Mouse (Mus musculus) intestine, postnatal 0 days (tissue): ENCODE measurements at regions not wholly inside any gene's neighbourhood (a gene's known extent, or its start where the extent isn't known, plus 50 kb on each side); places are given as distances from the start of the nearest gene placed in this dataset.
A peak's percentile ranks its signal among the peaks of the same experiment; 100 is the strongest.

Experiments used
- ATAC-seq: fragments of 200-750 bp; cut with Nextera tagmentation; 2 replicates; pipeline ENCODE4 v1.8.0; 2017; ENCODE audit warnings: mild to moderate bottlenecking, moderate TSS enrichment, moderate library complexity
- H3K27ac ChIP-seq: fragments of 300-500 bp; sonication (generic); 2 replicates; pipeline ENCODE4 v1.5.1; 2014; ENCODE audit warnings: mild to moderate bottlenecking, low read depth, low read length, moderate library complexity
- H3K27me3 ChIP-seq: fragments of 300-500 bp; sonication (generic); replicated peaks from 2 replicates; pipeline ENCODE4 v1.6.1; 2014; ENCODE audit warnings: low read length, mixed read lengths; ENCODE audit not compliant: control insufficient read depth, insufficient read depth
- H3K36me3 ChIP-seq: fragments of 300-500 bp; sonication (generic); 2 replicates; pipeline ENCODE4 v1.6.1; 2014; ENCODE audit warnings: mild to moderate bottlenecking, moderate library complexity; ENCODE audit not compliant: control insufficient read depth, insufficient read depth
- H3K4me1 ChIP-seq: fragments of 300-500 bp; sonication (generic); replicated peaks from 2 replicates; pipeline ENCODE4 v1.6.1; 2014; ENCODE audit warnings: antibody characterized with exemption, low read length, mixed read lengths; ENCODE audit not compliant: control insufficient read depth, insufficient read depth
- H3K4me2 ChIP-seq: fragments of 300-500 bp; sonication (generic); replicated peaks from 2 replicates; pipeline ENCODE4 v1.6.1; 2014; ENCODE audit warnings: low read depth, mild to moderate bottlenecking, moderate library complexity
- H3K4me3 ChIP-seq: fragments of 300-500 bp; sonication (generic); 2 replicates; pipeline ENCODE4 v1.5.1; 2014; ENCODE audit warnings: low read depth, low read length
- H3K9ac ChIP-seq: fragments of 300-500 bp; sonication (generic); 2 replicates; pipeline ENCODE4 v1.6.1; 2014; ENCODE audit warnings: mild to moderate bottlenecking, low read depth, low read length
- H3K9me3 ChIP-seq: fragments of 300-500 bp; sonication (generic); 2 replicates; pipeline ENCODE4 v1.6.1; 2016; ENCODE audit warnings: mixed run types; ENCODE audit not compliant: control insufficient read depth
- CTCF ChIP-seq: sonication (generic); IDR thresholded peaks from 2 replicates; pipeline ENCODE4 v1.5.1; 2016; ENCODE audit warnings: low read depth, mild to moderate bottlenecking, control low read depth, antibody characterized with exemption, moderate library complexity
- WGBS: fragments of 180-500 bp; shearing (Covaris S2); extraction: QIAGEN DNeasy Blood & Tissue Kit; methylation state at CpG from one replicate; pipeline ENCODE4 v1.1.7; 2014; 5-methylcytosine and 5-hydroxymethylcytosine counted together

DNA sequence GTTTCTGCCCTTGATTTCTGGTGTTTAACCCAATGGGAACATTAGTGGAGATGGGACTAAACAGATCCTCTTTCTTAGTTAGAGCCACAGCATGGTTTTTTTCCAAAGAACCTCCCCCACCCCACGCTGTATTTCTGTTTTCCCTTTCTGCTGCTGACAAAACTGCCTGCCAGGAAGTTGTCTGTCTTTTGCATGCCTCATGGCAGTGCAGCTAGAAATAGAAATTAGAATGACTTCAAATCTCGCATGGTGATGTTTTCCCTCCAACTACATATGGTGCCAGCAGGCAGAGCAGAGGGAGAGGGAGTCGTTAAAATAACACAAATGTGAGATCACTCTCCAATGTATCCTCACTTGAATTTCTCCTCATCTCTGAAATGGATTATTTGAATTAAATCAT, 101.0 kb upstream of the Ankrd55 start:
- 60% methylated on average over 3 of the region's 3 CpGs for WGBS
- Histone ChIP-seq H3K4me1 (no peaks in the 10 kb centered on the region), H3K4me3 (no peak overlapping the region), H3K27me3 (no peaks in the 10 kb centered on the region), H3K4me2 (no peak overlapping the region), H3K27ac (no peak overlapping the region), H3K9me3 (no peaks in the 10 kb centered on the region), H3K9ac (no peak overlapping the region), H3K36me3 (no peaks in the 10 kb centered on the region)
- TF ChIP-seq CTCF = no peak
- ATAC-seq = no peak

DNA sequence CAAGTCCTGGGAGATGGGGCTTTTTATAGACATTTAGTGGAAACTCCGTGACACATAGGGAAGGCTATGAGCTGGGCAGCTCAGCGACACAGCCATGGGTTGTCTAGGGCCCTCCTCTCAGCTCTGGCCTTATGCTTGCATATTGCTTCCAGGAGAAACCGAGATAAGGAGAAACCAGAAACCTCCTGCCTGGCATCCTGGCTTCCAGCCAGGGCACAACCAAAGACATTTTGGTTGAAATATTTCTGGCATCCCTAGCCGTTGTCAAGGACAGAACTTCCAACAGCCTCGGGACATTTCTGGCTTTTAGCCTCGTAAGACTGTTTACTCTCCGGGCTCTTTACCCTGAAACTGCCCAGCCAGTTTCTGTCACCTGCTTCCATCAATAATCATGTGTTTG, 99.9 kb upstream of the Ankrd55 start:
- Histone ChIP-seq H3K4me3 (no peak overlapping the region), H3K27me3 (no peaks in the 10 kb centered on the region), H3K4me2 (no peak overlapping the region), H3K9ac (no peak overlapping the region), H3K27ac (no peak overlapping the region), H3K4me1 (no peaks in the 10 kb centered on the region), H3K9me3 (no peaks in the 10 kb centered on the region), H3K36me3 (no peaks in the 10 kb centered on the region)
- TF ChIP-seq CTCF = no peak
- WGBS = 43% methylated on average over 7 of the region's 7 CpGs
- no peak for ATAC-seq

DNA sequence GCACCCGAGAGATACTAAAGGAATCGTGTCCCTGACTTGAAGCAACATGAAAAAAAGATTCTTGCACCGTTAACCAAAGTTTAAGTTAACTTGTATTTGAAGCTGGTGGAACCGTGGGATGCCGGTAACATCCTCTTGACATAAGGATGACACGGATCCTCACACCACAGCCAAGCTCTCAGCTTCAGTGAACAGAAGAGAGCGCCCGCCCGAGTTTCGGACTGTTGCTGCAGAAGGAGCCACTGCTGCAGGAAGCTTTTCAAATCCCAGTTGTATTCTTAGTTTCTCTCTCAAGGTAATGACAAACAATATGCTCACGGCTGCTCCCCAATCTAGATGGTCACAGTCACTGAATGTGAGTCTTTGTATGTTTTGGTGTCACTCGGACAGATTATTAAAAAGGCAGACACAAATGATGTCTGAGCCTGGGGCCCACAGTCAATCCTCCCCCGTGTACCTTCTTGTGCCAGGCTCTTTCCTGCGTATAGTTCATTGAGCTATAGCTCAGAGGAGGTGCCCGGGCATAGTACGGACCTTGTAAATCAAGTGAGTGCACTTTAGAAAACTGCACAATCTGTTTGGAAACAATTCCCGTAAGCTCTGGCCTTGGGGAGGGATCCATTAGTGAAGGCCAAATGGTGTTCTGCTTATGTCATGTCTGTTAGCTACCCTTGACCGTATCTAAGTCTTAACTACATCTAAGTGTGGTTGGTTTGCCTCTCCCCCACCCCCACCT, 99.3 kb upstream of the Ankrd55 start:
- WGBS = 67% methylated on average over 18 of the region's 18 CpGs
- no peak overlapping the region for H3K4me2 ChIP-seq

DNA sequence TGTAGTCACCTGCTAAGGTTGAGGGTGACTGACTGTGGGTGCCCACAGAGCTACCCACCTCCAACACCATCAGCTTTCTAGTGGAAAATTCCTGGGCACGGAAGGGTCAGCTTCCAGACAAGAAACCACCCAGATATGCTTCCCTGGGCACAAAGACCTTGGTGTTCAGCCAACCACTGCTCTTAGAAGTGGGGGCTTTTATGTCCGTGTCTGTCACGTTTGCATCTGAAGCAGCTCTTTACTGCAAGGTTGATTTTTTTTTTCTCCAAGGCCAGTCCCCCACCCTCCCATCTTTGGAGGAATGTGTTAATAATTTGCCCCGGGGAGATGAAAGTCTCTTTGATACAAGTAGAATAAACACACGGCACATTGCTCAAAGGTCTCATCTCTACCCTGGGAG, 98.6 kb upstream of the Ankrd55 start:
- no peak for TF ChIP-seq CTCF
- H3K9me3 ChIP-seq = no peaks in the 10 kb centered on the region
- H3K27me3 ChIP-seq = no peaks in the 10 kb centered on the region
- no peak overlapping the region for H3K9ac ChIP-seq
- no peaks in the 10 kb centered on the region for H3K36me3 ChIP-seq
- no peak for ATAC-seq
- WGBS = 32% methylated on average over 5 of the region's 5 CpGs
- H3K4me3 ChIP-seq = no peak overlapping the region
- no peak overlapping the region for H3K4me2 ChIP-seq
- no peak overlapping the region for H3K27ac ChIP-seq
- no peaks in the 10 kb centered on the region for H3K4me1 ChIP-seq

More for the DNA sequence above, 99.3 kb upstream of the Ankrd55 start:
- H3K4me3 ChIP-seq = no peak overlapping the region
- no peaks in the 10 kb centered on the region for H3K9me3 ChIP-seq
- H3K27me3 ChIP-seq = no peaks in the 10 kb centered on the region
- ATAC-seq = peak; percentile 43; the same call in 1 of the 2 replicates
- no peak for TF ChIP-seq CTCF
- H3K36me3 ChIP-seq = no peaks in the 10 kb centered on the region
- H3K9ac ChIP-seq = no peak overlapping the region
- no peaks in the 10 kb centered on the region for H3K4me1 ChIP-seq
- H3K27ac ChIP-seq = no peak overlapping the region

DNA sequence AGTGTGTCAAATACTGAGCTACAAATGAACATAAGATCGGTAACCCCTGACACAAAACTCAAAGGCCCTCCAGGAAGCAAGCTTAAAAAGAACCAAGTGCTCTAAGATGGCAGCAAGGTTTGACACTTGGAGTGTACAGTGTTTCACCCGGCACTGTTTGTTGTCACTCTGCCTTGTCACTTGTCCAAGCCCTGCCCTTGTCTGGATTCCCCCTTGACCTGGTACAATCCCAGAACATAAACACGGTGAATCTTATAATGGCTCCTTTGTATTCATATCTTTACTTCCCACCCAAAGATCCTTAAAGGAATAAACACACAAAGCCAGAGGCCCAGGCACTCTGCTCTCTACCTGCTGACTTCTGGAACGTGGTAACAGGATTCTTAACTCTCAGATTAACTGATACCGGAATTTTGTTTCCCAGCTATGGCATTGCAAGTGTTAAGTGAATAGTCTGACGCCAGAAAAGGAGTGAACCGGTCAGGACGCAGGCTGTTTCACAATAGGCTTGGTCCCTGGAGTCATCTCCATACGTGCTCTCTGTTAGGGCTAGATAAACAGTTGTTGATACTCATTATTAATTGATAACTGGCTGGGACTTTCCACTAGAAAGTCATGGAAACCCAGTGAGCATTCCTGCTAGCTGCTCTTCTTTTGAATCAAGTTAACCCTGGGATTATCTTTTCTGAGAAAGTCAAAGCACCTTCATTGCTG, 95.9 kb upstream of the Ankrd55 start:
- ATAC-seq = peak; percentile 60
- WGBS = 22% methylated on average over 9 of the region's 9 CpGs
- no peak overlapping the region for H3K27ac ChIP-seq
- H3K36me3 ChIP-seq = no peaks in the 10 kb centered on the region
- no peak overlapping the region for H3K4me3 ChIP-seq
- H3K9ac ChIP-seq = no peak overlapping the region
- 0 out of 2 replicates have a peak, but pooled peaks cover 6% of the 10 kb centered on the region for H3K4me1 ChIP-seq
- H3K4me2 ChIP-seq = no peak overlapping the region
- TF ChIP-seq CTCF = no peak
- no peaks in the 10 kb centered on the region for H3K27me3 ChIP-seq
- H3K9me3 ChIP-seq = no peaks in the 10 kb centered on the region

DNA sequence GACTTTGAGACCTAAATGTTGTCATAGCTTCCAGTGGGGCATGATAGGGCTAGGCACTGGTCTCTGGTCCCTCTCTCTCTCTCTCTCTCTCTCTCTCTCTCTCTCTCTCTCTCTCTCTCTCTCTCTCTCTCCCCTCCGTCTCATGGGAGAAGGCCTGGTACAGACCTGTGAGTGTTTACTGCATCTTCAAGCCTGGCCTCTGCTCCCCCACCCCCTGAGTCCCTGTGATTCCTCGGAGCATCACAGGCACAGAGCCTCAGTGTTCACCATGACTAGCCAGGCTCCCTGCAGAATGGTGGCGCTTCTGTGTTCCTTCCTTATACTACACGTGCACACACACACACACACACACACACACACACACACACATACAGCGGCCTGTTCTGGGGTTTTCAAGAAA, 94.6 kb upstream of the Ankrd55 start:
- Histone ChIP-seq H3K9me3 (no peaks in the 10 kb centered on the region), H3K4me2 (no peak overlapping the region), H3K27me3 (no peaks in the 10 kb centered on the region), H3K9ac (no peak overlapping the region), H3K4me1 (0 out of 2 replicates have a peak, but pooled peaks cover 6% of the 10 kb centered on the region), H3K4me3 (no peak overlapping the region), H3K27ac (no peak overlapping the region), H3K36me3 (no peaks in the 10 kb centered on the region)
- TF ChIP-seq CTCF = no peak
- ATAC-seq = no peak
- 77% methylated on average over 5 of the region's 5 CpGs for whole genome bisulfite sequencing
